Mouse (Mus musculus): ENCODE measurements around the gene Rnf150. TPM values are rescaled to one million over a fixed set of nuclear protein-coding genes. Genes with fewer than 3 reads are reported as not detected.
"Not testable (repeated sequence)": the region's sequence is repeated elsewhere in the genome, so short reads cannot be mapped to it uniquely, and the experiment has no call there.

Rnf150 gene
- polyA plus RNA-seq, 1 experiment from 2014 or later: 0.13 TPM

DNA sequence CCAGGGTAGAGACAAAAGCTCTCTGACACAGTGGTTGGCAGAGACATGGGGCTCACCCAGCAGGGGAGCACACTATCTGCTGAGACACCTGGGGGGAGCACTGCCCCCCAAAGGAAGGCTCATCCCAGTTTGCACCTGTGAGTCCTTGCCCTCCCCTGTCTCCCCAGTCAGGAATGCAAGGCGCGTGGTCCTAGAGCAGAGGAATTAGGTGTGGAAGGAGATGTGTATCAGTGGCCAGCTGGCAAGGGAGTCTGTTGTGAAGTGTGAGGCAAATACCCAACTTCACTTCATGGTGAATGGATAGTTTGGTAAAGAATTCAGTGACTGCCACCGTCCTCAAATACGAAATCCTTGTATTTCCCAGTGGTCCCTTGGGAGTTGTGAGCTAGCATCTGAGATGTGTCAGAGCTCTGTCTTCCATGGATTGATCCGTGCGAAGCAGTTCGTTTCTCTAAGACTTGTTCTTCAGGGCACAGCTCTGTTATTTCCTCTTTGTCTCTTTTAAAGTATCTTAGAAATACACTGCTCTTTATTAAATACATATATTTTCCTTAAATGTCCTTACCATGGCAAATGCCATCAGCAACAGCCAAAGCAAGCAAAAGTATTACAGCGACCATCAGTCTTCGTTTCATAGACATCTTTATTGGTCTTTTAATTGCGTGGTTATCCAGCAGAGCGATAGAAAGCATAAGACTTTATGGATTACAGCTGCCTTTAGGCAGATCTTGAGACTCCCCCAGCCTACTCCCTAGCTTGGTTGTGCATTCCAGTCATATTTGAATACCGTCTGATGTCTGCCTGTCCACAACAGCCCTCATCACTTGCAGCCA, 215.8 kb downstream of the Rnf150 start:
- Histone ChIP-seq H3K4me2 (ENCODE audit: low read depth, low read length) (no peak overlapping the region), H3K27me3 (ENCODE audit: control insufficient read depth, insufficient read depth, low read depth, low read length) (no peaks in the 10 kb centered on the region), H3K9me3 (replicated peaks; ENCODE audit: control insufficient read depth, low read length) (no peaks in the 10 kb centered on the region), H3K4me3 (ENCODE audit: low read depth, low read length) (no peak overlapping the region), H3K9ac (ENCODE audit: low read depth, low read length) (no peak overlapping the region), H3K36me3 (ENCODE audit: control insufficient read depth, insufficient read depth) (no peaks in the 10 kb centered on the region), H3K27ac (ENCODE audit: low read length) (no peak overlapping the region), H3K4me1 (ENCODE audit: control insufficient read depth, low read depth, low read length) (no peaks in the 10 kb centered on the region)
- 66% methylated on average over 12 of the region's 12 CpGs for WGBS (ENCODE audit: insufficient replicate concordance)
- no peak for ATAC-seq (ENCODE audit: low read depth)

DNA sequence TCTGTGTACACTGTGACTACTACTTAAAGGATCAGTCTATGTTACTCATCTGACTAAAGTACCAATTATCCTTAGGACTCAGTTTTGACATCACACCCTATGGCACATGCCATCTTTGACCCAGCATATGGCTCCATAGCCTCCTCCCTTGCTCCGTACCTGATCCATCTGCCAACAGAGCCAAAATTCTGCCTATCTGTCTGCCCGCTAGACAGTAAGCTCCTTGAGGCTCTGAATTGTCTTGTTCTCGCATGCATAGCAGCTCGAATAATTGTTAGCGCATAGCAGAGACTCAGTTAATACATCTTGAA, 216.3 kb downstream of the Rnf150 start:
- ATAC-seq (ENCODE audit: low read depth): no peak
- Histone ChIP-seq H3K27ac (ENCODE audit: low read length) (no peak overlapping the region), H3K4me2 (ENCODE audit: low read depth, low read length) (no peak overlapping the region), H3K4me3 (ENCODE audit: low read depth, low read length) (no peak overlapping the region), H3K4me1 (ENCODE audit: control insufficient read depth, low read depth, low read length) (no peaks in the 10 kb centered on the region), H3K9ac (ENCODE audit: low read depth, low read length) (no peak overlapping the region), H3K9me3 (replicated peaks; ENCODE audit: control insufficient read depth, low read length) (no peaks in the 10 kb centered on the region), H3K36me3 (ENCODE audit: control insufficient read depth, insufficient read depth) (no peaks in the 10 kb centered on the region), H3K27me3 (ENCODE audit: control insufficient read depth, insufficient read depth, low read depth, low read length) (no peaks in the 10 kb centered on the region)
- WGBS (ENCODE audit: insufficient replicate concordance): 77% methylated on average over 5 of the region's 5 CpGs

DNA sequence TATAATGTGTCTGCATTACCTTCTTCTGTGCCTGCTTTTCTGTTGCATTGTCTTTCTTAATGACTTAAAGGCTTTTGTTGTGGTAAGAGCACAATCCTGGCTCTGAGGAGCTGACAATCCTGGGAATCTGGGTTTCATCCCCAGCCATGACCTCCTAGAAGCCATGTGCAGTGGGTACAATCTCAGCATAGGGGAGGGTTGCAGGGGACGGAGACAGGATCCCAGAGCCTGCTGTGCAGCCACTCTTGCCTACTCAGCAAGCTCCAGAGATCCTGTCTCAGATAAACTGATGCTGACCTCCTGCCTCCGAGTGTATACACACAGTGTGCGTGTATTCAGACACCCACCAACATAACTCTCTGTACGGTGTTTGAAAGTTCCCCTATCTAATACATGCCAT, 218.1 kb downstream of the Rnf150 start:
- WGBS (ENCODE audit: insufficient replicate concordance): 20% methylated on average over 4 of the region's 4 CpGs
- H3K36me3 ChIP-seq (ENCODE audit: control insufficient read depth, insufficient read depth): no peaks in the 10 kb centered on the region
- H3K27ac ChIP-seq (ENCODE audit: low read length): no peak overlapping the region
- no peak overlapping the region for H3K4me3 ChIP-seq (ENCODE audit: low read depth, low read length)
- no peaks in the 10 kb centered on the region for H3K27me3 ChIP-seq (ENCODE audit: control insufficient read depth, insufficient read depth, low read depth, low read length)
- H3K9me3 ChIP-seq (replicated peaks; ENCODE audit: control insufficient read depth, low read length): no peaks in the 10 kb centered on the region
- H3K4me1 ChIP-seq (ENCODE audit: control insufficient read depth, low read depth, low read length): no peaks in the 10 kb centered on the region
- no peak overlapping the region for H3K4me2 ChIP-seq (ENCODE audit: low read depth, low read length)
- no peak overlapping the region for H3K9ac ChIP-seq (ENCODE audit: low read depth, low read length)
- no peak for ATAC-seq (ENCODE audit: low read depth)

DNA sequence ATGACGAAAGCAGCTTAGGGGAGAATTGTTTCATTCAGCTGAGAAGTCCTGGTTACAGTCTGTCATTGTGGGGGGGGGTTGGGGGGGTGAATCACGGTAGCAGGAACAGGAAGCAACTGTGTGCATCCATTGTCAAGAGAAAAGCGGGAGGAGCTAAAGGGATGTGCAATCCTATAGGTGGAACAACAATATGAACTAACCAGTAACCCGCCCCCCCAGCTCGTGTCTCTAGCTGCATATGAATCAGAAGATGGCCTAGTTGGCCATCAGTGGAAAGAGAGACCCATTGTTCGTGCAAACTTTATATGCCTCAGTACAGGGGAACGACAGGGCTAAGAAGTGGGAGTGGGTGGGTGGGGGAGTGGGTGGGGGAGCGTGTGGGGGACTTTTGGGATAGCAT, 218.7 kb downstream of the Rnf150 start:
- H3K9ac ChIP-seq (ENCODE audit: low read depth, low read length); H3K36me3 ChIP-seq (ENCODE audit: control insufficient read depth, insufficient read depth); H3K9me3 ChIP-seq (replicated peaks; ENCODE audit: control insufficient read depth, low read length); ATAC-seq (ENCODE audit: low read depth); H3K4me3 ChIP-seq (ENCODE audit: low read depth, low read length); H3K4me2 ChIP-seq (ENCODE audit: low read depth, low read length); H3K27ac ChIP-seq (ENCODE audit: low read length); H3K4me1 ChIP-seq (ENCODE audit: control insufficient read depth, low read depth, low read length); H3K27me3 ChIP-seq (ENCODE audit: control insufficient read depth, insufficient read depth, low read depth, low read length): not testable (repeated sequence)
- 44% methylated on average over 8 of the region's 8 CpGs for WGBS (ENCODE audit: insufficient replicate concordance)

DNA sequence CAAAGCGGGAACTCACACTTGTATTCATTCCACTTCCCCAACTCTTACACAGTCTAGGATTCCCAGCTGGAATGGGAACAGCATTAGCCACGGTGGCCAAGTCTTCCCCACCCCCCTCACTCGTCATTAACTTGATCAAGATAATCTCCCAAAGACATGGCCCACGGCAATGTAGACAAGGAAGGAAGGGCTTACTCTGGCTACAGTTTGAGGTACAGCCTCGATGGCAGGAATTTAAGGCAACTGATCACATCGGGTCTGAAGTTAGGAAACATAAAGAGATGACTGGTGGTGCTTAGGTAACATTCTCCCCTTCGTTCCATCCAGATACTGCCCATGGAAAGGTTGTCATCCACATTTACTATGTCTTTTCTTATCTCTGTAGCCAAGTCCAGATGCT, 219.1 kb downstream of the Rnf150 start:
- WGBS (ENCODE audit: insufficient replicate concordance): 55% methylated on average over 7 of the region's 7 CpGs
- no peak overlapping the region for H3K4me3 ChIP-seq (ENCODE audit: low read depth, low read length)
- ATAC-seq (ENCODE audit: low read depth): no peak

DNA sequence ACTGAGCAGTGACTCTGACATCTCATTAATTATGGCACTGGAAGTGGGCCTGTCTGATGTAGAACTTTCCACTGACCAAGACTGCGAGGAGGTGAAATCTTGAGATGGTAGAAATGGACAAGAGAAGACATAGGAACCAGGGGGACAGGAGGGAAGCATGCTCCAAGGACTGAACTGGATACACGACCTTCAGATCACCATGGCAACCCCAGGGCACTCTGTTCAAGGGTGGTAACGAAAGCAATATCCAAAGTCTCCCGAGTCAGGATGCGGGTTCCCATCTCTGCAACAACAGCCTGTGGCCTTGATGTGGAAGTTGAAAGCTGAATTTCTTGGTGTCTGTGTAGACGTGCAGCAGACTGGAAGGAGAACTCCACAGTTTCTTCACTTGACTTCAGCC, 220.3 kb downstream of the Rnf150 start:
- Histone ChIP-seq H3K9ac (ENCODE audit: low read depth, low read length) (no peak overlapping the region), H3K27ac (ENCODE audit: low read length) (no peak overlapping the region), H3K4me2 (ENCODE audit: low read depth, low read length) (no peak overlapping the region), H3K4me3 (ENCODE audit: low read depth, low read length) (no peak overlapping the region), H3K27me3 (ENCODE audit: control insufficient read depth, insufficient read depth, low read depth, low read length) (no peaks in the 10 kb centered on the region), H3K9me3 (replicated peaks; ENCODE audit: control insufficient read depth, low read length) (no peaks in the 10 kb centered on the region), H3K4me1 (ENCODE audit: control insufficient read depth, low read depth, low read length) (no peaks in the 10 kb centered on the region), H3K36me3 (ENCODE audit: control insufficient read depth, insufficient read depth) (no peaks in the 10 kb centered on the region)
- 58% methylated on average over 6 of the region's 6 CpGs for WGBS (ENCODE audit: insufficient replicate concordance)
- no peak for ATAC-seq (ENCODE audit: low read depth)

More for the DNA sequence above, 219.1 kb downstream of the Rnf150 start:
- Histone ChIP-seq H3K4me2 (ENCODE audit: low read depth, low read length) (no peak overlapping the region), H3K36me3 (ENCODE audit: control insufficient read depth, insufficient read depth) (no peaks in the 10 kb centered on the region), H3K4me1 (ENCODE audit: control insufficient read depth, low read depth, low read length) (no peaks in the 10 kb centered on the region), H3K9me3 (replicated peaks; ENCODE audit: control insufficient read depth, low read length) (no peaks in the 10 kb centered on the region), H3K9ac (ENCODE audit: low read depth, low read length) (no peak overlapping the region), H3K27me3 (ENCODE audit: control insufficient read depth, insufficient read depth, low read depth, low read length) (no peaks in the 10 kb centered on the region), H3K27ac (ENCODE audit: low read length) (no peak overlapping the region)

DNA sequence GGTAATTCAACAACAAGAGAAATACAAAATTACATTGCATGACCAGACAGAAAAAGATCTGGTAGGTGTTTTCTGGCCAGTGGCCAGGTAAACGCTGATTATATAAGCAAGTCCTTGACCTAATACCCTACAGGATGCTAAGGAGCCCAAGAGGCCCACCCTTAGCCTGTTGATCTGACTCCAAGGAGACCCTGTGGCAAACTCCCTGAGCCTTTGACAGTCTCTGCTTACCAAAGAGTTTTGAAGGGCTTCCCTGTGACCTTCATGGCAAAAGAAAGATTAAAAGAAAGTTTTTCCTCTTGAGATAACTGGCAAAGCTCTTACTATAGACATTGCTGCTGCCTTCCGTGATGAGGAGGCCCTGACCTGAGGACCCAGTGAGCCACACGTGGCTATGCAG, 222.4 kb downstream of the Rnf150 start:
- no peaks in the 10 kb centered on the region for H3K9me3 ChIP-seq (replicated peaks; ENCODE audit: control insufficient read depth, low read length)
- H3K27ac ChIP-seq (ENCODE audit: low read length): no peak overlapping the region
- H3K27me3 ChIP-seq (ENCODE audit: control insufficient read depth, insufficient read depth, low read depth, low read length): no peaks in the 10 kb centered on the region
- WGBS (ENCODE audit: insufficient replicate concordance): 40% methylated on average over 3 of the region's 3 CpGs
- no peak overlapping the region for H3K4me3 ChIP-seq (ENCODE audit: low read depth, low read length)
- H3K4me1 ChIP-seq (ENCODE audit: control insufficient read depth, low read depth, low read length): no peaks in the 10 kb centered on the region
- no peak overlapping the region for H3K9ac ChIP-seq (ENCODE audit: low read depth, low read length)
- no peaks in the 10 kb centered on the region for H3K36me3 ChIP-seq (ENCODE audit: control insufficient read depth, insufficient read depth)
- no peak for ATAC-seq (ENCODE audit: low read depth)
- no peak overlapping the region for H3K4me2 ChIP-seq (ENCODE audit: low read depth, low read length)

DNA sequence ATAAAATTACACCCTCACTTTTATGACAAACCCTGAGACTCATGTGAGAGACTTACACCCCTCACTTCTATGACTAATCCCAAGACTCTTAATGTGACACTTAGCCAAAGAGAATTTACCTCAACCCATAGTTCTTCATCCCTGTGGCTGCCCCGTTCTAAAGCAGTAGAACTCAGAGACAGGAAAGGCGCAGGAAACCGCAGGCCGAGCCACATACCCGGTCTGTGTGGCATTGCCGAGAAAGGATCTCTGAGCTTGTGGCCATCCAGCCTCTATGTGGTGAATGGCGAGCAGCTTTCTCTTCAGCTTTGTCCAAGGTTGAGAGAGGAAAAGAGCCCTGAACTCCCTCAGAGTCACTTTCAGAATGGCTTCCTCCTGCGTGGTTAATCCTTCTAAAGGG, 223.5 kb downstream of the Rnf150 start:
- no peaks in the 10 kb centered on the region for H3K9me3 ChIP-seq (replicated peaks; ENCODE audit: control insufficient read depth, low read length)
- 19% methylated on average over 8 of the region's 8 CpGs for WGBS (ENCODE audit: insufficient replicate concordance)
- H3K4me1 ChIP-seq (ENCODE audit: control insufficient read depth, low read depth, low read length): no peaks in the 10 kb centered on the region
- H3K4me3 ChIP-seq (ENCODE audit: low read depth, low read length): no peak overlapping the region
- no peaks in the 10 kb centered on the region for H3K36me3 ChIP-seq (ENCODE audit: control insufficient read depth, insufficient read depth)
- H3K9ac ChIP-seq (ENCODE audit: low read depth, low read length): no peak overlapping the region
- H3K4me2 ChIP-seq (ENCODE audit: low read depth, low read length): no peak overlapping the region
- no peak for ATAC-seq (ENCODE audit: low read depth)
- H3K27ac ChIP-seq (ENCODE audit: low read length): no peak overlapping the region
- H3K27me3 ChIP-seq (ENCODE audit: control insufficient read depth, insufficient read depth, low read depth, low read length): no peaks in the 10 kb centered on the region

DNA sequence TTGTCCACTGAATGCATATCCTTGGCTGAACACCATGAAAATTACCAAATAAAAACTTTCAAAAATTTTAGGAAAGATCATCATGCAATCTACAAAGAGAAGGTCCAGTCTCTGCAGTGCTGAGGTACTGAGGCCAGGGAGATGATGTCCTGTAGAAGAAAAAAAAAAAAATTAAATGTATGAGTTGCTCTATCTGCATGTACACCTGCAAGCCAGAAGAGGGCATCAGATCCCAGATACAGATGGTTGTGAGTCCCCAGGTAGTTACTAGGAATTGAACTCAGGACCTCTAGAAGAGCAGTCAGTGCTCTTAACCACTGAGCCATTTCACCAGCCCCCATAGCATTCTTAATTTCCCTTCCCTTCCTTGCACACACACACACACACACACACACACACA, 224.4 kb downstream of the Rnf150 start:
- Histone ChIP-seq H3K9me3 (replicated peaks; ENCODE audit: control insufficient read depth, low read length) (no peaks in the 10 kb centered on the region), H3K27ac (ENCODE audit: low read length) (no peak overlapping the region), H3K4me3 (ENCODE audit: low read depth, low read length) (no peak overlapping the region), H3K9ac (ENCODE audit: low read depth, low read length) (no peak overlapping the region), H3K4me2 (ENCODE audit: low read depth, low read length) (no peak overlapping the region), H3K27me3 (ENCODE audit: control insufficient read depth, insufficient read depth, low read depth, low read length) (no peaks in the 10 kb centered on the region), H3K36me3 (ENCODE audit: control insufficient read depth, insufficient read depth) (no peaks in the 10 kb centered on the region), H3K4me1 (ENCODE audit: control insufficient read depth, low read depth, low read length) (no peaks in the 10 kb centered on the region)
- ATAC-seq (ENCODE audit: low read depth): no peak
